Mouse (Mus musculus): ENCODE measurements around the gene 2010111I01Rik. TPM values are rescaled to one million over a fixed set of nuclear protein-coding genes. Genes with fewer than 3 reads are reported as not detected.

2010111I01Rik gene
- total and polyA plus RNA-seq, 2 experiments from 2014 or later, result 107 to 149 TPM

GRCm38 (mm10) chr13:63373460-63374166, 408.9 kb downstream of the 2010111I01Rik start:
- no peak overlapping the region for H3K9ac ChIP-seq (replicated peaks; ENCODE audit: low read depth, low read length)
- H3K4me1 ChIP-seq (ENCODE audit: control insufficient read depth, insufficient read depth), result no peaks in the 10 kb centered on the region
- DNase-seq (ENCODE audit: low spot score), result no peak

More at GRCm38 (mm10) chr13:63373460-63374166, 408.9 kb downstream of the 2010111I01Rik start:
- Histone ChIP-seq H3K36me3 (replicated peaks; ENCODE audit: control insufficient read depth, insufficient read depth, low read length) (no peaks in the 10 kb centered on the region), H3K9me3 (replicated peaks; ENCODE audit: control insufficient read depth, low read length) (no peaks in the 10 kb centered on the region), H3K4me2 (ENCODE audit: low read depth, low read length) (no peak overlapping the region), H3K4me3 (ENCODE audit: low read depth, low read length) (no peak overlapping the region), H3K27ac (ENCODE audit: low read depth) (no peak overlapping the region), H3K27me3 (ENCODE audit: control insufficient read depth, insufficient read depth, low read length) (no peaks in the 10 kb centered on the region)
- no peak for TF ChIP-seq CTCF (IDR thresholded peaks at IDR 0.05; ENCODE audit: low read depth)
- no peak for TF ChIP-seq EP300 (IDR thresholded peaks at IDR 0.05; ENCODE audit: low read depth)
- ATAC-seq (ENCODE audit: insufficient read depth, low read depth), result no peak
- 88% methylated on average over 7 of the region's 7 CpGs for WGBS

MicroRNA genes within 50 kb of the gene (microRNA counts, 519-probe panel; counts per million panel counts)
- microRNA mmu-miR-23b (6,064 counts per million, percentile 78 among the panel's probes with 10 or more counts), microRNA mmu-miR-24 (6,511 counts per million, percentile 79 among the panel's probes with 10 or more counts), microRNA mmu-miR-27b (4,175 counts per million, percentile 51 among the panel's probes with 10 or more counts)

Small RNAs within 50 kb of the gene (microRNA-seq; reads per million reads assigned to microRNA genes)
- 26,177 reads per million, percentile 97 among the genes with 10 or more reads in this experiment for gene Mir23b
- not detected for gene Mir24-1
- gene Mir27b, result 3,422 reads per million, percentile 91 among the genes with 10 or more reads in this experiment
- not detected for gene Mir3074-1

Other genes starting within 250 kb of the 2010111I01Rik start
- 0.34 and 2.0 TPM in 2 replicates for gene Platr25, start 204.2 kb upstream of the 2010111I01Rik start, total RNA-seq (2014; rRNA removed; ENCODE audit: low replicate concordance)
- 6.5 and 7.9 TPM in 2 replicates for gene Platr25, start 204.2 kb upstream of the 2010111I01Rik start, polyA plus RNA-seq (2015; fragmentation: Nextera tagmentation; extraction: Ambion mirVana)
- 0.31 and 4.3 TPM in 2 replicates for gene Gm5141, start 179.1 kb upstream of the 2010111I01Rik start, total RNA-seq (2014; rRNA removed; ENCODE audit: low replicate concordance)
- 2.1 and 2.8 TPM in 2 replicates for gene Gm5141, start 179.1 kb upstream of the 2010111I01Rik start, polyA plus RNA-seq (2015; fragmentation: Nextera tagmentation; extraction: Ambion mirVana)
- gene Fbp2, start 106.5 kb upstream of the 2010111I01Rik start, total RNA-seq (2014; rRNA removed; ENCODE audit: low replicate concordance), result 0.15 and 9.6 TPM in 2 replicates
- gene Fbp2, start 106.5 kb upstream of the 2010111I01Rik start, polyA plus RNA-seq (2015; fragmentation: Nextera tagmentation; extraction: Ambion mirVana), result 11.1 and 11.8 TPM in 2 replicates
- 1.2 TPM in 1 of 2 replicates, not detected in the other for gene Fbp1, start 76.6 kb upstream of the 2010111I01Rik start, total RNA-seq (2014; rRNA removed; ENCODE audit: low replicate concordance)
- 0.18 TPM in 2 replicates for gene Fbp1, start 76.6 kb upstream of the 2010111I01Rik start, polyA plus RNA-seq (2015; fragmentation: Nextera tagmentation; extraction: Ambion mirVana)

Data from heart, postnatal 0 days (tissue).